Mouse (Mus musculus) cerebellum, adult 2 months (tissue): ENCODE measurements at regions not wholly inside any gene's neighbourhood (a gene's known extent, or its start where the extent isn't known, plus 50 kb on each side); places are given as distances from the start of the nearest gene placed in this dataset.

Source experiments
- DNase-seq, 2 experiments: peaks; one replicate each; pipeline ENCODE4 v3.0.0; 2021
- H3K27ac ChIP-seq: fragments of 200-500 bp; 2 replicates; pipeline ENCODE4 v1.5.1; 2012; ENCODE audit warnings: low read length, control low read depth, inconsistent platforms; ENCODE audit not compliant: insufficient read depth
- H3K27me3 ChIP-seq: fragments of 200-500 bp; 2 replicates; pipeline ENCODE4 v1.6.1; 2012; ENCODE audit warnings: inconsistent platforms, mild to moderate bottlenecking, low read length, moderate library complexity; ENCODE audit not compliant: control insufficient read depth, insufficient read depth
- H3K4me1 ChIP-seq: fragments of 200-500 bp; 2 replicates; pipeline ENCODE4 v1.6.1; 2011; ENCODE audit warnings: low read length; ENCODE audit not compliant: control insufficient read depth, insufficient read depth
- H3K4me3 ChIP-seq: fragments of 200-500 bp; replicated peaks from 2 replicates; pipeline ENCODE3; 2011; ENCODE audit warnings: mild to moderate bottlenecking, low read depth, low read length, control low read depth; ENCODE audit not compliant: insufficient read depth
- CTCF ChIP-seq: fragments of 200-500 bp; IDR thresholded peaks from 2 replicates; pipeline ENCODE4 v1.5.1; 2011; ENCODE audit warnings: low read depth, mild to moderate bottlenecking, control low read depth, low read length, moderate library complexity, borderline replicate concordance; ENCODE audit not compliant: insufficient read depth
- POLR2A ChIP-seq: fragments of 200-500 bp; IDR thresholded peaks from 2 replicates; pipeline ENCODE4 v1.6.1; 2011; ENCODE audit warnings: low read length, control low read depth, borderline replicate concordance; ENCODE audit not compliant: insufficient read depth
- WGBS: fragments of 180-500 bp; shearing (Covaris S2); methylation state at CpG from one replicate; pipeline ENCODE4 v1.1.7; 2018; 5-methylcytosine and 5-hydroxymethylcytosine counted together

- H3K27ac ChIP-seq = no peak overlapping the region
- H3K27me3 ChIP-seq = no peaks in the 10 kb centered on the region
- WGBS = 64% methylated on average over 1 of the region's 1 CpGs
- H3K4me1 ChIP-seq = no peaks in the 10 kb centered on the region
- no peak overlapping the region for H3K4me3 ChIP-seq
- no peak for DNase-seq
- TF ChIP-seq CTCF (no peak), POLR2A (no peak)
These were observed 58.9 kb upstream of the Diaph2 start for GRCm38 (mm10) chrX:129690677-129691076.
